Mouse (Mus musculus): Measurements from ENCODE around the gene Fbxw7.

DNA sequence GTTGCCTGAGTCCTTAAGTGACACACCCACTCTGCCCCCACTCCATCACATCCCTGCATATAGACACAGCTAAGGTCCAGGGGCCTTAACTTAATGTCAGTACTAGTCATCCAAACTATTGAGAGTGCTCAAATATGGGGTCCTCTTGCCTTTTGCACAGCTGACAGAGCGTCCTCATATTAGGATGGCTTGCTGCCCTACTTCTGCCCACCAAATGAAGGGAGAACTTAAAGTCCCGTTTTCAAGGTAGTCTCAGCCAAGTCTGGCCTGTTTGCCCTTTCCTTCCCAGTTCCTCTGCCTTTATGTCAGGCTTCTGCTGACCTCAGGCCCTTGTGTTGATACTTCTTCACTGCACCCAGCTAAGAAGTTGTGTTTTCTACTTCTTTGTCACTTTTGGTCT, 157.8 kb downstream of the Fbxw7 start:
- TF ChIP-seq POLR2A (IDR thresholded peaks at IDR 0.05; ENCODE audit: control insufficient read depth, low read depth, low read length) (no peak), CTCF (IDR thresholded peaks at IDR 0.05; ENCODE audit: control insufficient read depth, insufficient read depth, insufficient replicate concordance, low read depth, low read length) (no peak)

Measured in testis, adult 2 months (tissue).